Mouse (Mus musculus) adrenal gland (tissue): ENCODE measurements around the gene Ubr4.

Experiments
- intact Hi-C: fragments of 180-260 bp; cut with DNase I; formaldehyde crosslinking; loops from one replicate; pipeline ENCODE4 v1.15.1; 2025
- long read RNA-seq, 2 experiments: library from polyadenylated mRNA; unstranded; transcript quantifications; one replicate each; pipeline ENCODE4 v2.0.0; 2020; ENCODE audit warnings: borderline replicate concordance in 1 of 2; ENCODE audit not compliant: insufficient replicate concordance in 1 of 2

The Ubr4 gene
- long read RNA-seq, experiment 1, partial matches to known transcripts, result 11 of 25 reads
- long read RNA-seq, experiment 1, other reads (novel, unspliced or antisense), result 14 of 25 reads
- long read RNA-seq, experiment 2, partial matches to known transcripts, result 19 of 28 reads
- long read RNA-seq, experiment 2, other reads (novel, unspliced or antisense), result 9 of 28 reads

GRCm38 (mm10) chr4:139351931-139352711 lies at the start of gene Ubr4, which contains the start of the genes Mrto4 and Emc1:
TSS of gene Ubr4 (plus strand) at chr4:139352609.
TSS of gene Mrto4 (minus strand) at chr4:139352576.
TSS of gene Emc1 (plus strand) at chr4:139352587.
- intact Hi-C loops, result no loop called here

- intact Hi-C loops, result no loop called here
These were observed 46.9 kb upstream of the Ubr4 start for GRCm38 (mm10) chr4:139305521-139305920.

- intact Hi-C loops, result no loop called here
These were observed 44.5 kb upstream of the Ubr4 start for GRCm38 (mm10) chr4:139307916-139308315.

GRCm38 (mm10) chr4:139309651-139310050 lies 42.8 kb upstream of the Ubr4 start:
- intact Hi-C loops, result no loop called here

DNA sequence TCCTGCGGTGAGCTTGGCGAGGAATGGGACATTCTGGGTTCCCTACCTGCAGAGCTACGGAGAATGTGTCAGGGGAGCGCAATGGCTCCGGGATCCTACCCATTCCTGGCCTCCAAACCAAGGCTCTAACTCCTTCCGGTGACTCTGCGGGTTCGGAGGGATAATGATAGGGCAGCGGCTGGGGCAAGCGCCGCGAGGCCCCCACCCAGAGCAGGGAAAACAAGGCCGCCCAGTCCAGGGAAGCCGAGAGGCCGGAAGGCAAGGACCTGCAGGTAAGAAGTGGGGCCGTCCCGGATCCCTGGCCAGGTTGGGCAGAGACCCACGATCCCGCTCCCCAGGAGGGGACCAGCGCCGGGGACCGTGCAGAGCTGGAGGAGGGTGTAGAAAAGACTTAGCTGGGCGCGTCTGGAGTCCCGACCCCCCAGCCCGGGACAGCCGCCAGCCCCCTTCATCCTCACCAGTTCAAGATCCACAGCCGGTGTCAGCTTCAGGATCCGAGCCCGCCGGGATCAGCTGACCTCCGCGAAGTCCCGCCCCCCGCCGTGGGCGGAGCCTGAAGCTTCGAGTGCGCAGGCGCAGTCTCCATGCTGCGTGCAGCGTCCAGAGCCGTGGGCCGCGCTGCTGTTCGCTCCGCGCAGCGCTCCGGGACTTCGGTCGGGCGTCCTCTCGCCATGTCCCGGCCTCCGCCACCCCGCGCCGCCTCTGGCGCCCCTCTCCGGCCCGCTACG lies 42.1 kb upstream of the Ubr4 start, which contains the start of the genes Pqlc2 and Akr7a5:
Gene Pqlc2 (minus strand): TSS at position 538 of the 728 bp plus-strand sequence.
Gene Akr7a5 (plus strand): TSS at position 574 of the 728 bp plus-strand sequence.
- intact Hi-C loops, result no loop called here

DNA sequence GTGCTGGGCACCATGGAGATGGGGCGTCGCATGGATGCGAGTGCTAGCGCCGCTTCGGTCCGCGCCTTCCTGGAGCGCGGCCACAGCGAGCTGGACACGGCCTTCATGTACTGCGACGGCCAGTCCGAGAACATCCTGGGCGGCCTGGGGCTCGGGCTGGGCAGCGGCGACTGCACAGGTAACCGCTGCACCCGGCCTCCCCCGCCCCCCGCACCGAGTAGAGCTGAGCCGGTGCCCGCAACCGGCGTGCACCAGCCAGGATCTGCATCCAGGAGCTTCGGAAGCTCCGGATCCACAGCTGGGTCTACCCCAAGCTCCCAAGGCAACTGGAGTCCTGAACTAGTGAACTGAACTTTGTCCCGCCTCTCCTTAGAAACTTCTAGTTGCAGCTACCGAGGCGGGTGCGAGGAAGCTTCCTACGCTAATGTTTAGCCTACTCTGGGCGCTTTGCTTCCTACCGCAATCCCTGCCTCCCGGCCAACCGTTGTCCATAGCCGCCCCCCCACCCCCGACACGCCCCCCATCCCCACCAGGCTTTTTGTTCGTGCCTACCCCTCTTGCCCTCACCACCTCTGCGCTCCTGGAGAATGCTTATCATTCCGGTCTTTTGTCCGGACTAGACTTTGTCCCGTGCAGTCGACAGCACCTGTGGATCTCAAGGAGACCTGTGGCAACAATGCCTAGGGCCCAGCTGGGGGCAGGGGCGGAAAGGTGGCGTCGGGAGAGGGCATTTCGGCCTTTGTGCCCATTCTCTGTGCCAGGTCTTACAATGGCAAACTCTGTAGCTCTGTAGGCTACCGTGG lies 41.3 kb upstream of the Ubr4 start:
- intact Hi-C loops, result no loop called here

DNA sequence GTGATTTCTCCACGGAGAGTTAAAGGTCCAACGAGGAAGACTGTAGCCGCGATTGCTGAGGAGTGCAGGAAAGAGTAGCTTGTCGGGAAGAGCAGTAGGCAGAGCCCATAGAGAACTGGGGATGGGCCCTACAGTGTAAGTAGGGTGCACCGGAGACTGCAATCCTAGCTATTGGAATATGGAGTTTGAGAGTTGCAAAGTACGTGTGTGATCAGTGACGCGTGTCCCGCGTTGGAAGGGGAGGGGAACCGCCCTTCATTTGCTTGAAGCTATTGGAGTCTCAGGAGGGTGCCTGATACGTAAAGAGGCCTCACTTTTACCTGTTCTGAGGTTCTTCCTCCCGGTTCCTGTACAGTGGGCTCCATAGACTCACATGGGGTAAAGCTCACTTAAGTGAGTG lies 40.7 kb upstream of the Ubr4 start:
- intact Hi-C loops, result no loop called here

DNA sequence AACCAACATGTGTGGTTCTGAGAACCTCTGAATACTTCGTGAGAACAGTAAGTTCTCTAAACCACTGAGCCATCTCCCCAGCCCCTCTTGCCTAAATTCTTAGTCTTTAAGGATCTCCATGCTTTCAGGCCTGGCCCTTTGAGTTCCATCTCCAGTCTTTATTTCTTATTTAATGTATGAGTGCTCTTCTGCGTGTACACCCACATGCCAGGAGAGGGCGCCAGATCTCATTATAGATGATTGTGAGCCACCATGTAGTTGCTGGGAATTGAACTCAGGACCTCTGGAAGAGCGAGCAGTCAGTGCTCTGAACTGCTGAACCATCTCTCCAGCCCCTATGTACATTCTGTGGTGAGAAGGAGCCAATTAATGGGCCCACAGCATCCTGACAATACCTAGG lies 39.8 kb upstream of the Ubr4 start:
- intact Hi-C loops, result no loop called here

DNA sequence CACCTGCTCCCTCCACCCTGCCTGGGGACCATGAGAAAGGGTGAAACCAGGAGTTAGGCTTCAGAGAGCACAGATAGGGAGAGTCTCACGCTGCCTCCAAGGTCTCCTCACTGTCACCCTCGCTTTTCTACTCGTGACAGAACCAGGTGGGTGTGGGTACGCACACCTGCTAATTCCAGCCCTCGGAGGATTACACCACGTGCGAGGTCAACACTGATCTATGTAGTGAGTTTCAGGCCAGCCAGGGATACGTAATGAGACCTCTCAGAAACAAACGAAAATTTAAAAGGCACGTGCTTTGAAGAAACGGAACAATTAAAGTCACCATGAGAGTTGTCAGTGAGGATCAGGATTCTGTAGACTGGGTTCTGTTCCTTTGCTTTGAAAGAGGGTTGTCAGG lies 34.0 kb upstream of the Ubr4 start:
- intact Hi-C loops, result no loop called here

DNA sequence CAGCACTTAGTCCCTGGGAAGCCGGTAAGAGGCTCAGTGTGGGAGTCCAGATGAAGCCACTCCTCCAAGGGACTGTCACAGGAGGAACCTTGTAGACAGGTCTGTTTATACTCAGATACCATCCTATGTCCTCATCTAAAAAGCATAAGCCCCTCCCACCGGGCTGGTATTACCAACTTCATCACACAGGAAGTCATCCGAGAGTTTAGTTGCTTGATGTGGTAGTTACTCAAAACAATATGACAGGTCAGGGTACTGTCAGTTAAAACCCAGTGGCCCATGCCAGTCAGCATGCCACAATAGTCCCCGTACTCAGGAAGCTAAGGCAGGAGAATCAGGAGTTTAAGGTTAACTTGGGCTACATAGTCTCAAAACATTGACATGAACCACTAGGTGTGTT lies 32.7 kb upstream of the Ubr4 start:
- intact Hi-C loops, result no loop called here

DNA sequence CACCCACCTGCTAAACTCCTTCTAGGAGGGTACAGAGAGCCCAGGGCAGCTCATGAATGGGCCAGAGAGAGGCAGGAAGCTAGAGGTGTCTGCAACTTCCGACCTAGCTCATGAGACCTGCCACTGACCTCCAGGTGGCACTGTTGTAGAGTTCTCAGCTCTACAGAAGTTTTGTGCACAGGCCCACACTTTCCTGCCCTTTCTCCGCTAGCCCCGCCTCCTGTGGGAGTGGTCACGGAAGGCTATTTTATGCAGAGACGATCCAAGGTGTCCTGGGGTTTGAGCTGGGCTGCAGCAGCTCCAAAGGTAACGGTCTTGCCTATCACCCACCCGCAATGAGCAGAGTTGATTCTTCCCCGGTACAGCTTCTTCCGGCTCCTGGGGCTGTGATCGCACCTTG lies 21.8 kb upstream of the Ubr4 start:
- intact Hi-C loops, result no loop called here

DNA sequence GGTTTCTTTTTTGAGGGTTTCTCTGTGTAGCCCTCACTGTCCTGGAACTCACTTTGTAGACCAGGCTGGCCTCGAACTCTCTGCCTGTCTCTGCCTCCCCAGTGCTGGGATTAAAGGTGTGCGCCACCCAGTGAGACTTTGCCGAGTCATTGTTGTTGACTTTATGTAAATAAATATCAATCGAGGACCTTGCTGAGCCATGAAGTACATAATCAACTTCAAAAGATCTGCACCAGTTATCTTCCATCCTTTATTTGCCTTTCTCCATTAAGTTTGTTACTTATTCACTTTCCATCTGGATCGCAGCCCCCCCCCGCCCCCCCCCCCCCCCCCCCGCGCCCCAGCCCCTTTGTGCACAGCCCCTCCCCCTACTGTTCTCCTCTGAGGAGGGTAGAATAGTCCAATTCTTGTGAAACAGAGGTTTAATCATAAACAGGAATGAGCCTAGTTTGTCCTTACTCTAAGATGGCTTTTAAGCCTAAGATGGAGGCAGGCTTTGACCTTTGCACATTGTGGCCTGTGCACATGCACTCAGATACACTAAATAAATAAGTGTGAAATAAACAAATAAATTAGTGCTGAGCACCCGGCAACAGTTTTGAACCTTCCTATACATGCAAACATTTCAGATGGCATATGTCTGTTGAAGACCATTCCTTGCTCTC lies 17.6 kb upstream of the Ubr4 start:
- intact Hi-C loops, result no loop called here

- intact Hi-C loops, result no loop called here
These were observed 16.9 kb upstream of the Ubr4 start for GRCm38 (mm10) chr4:139335507-139335906.

DNA sequence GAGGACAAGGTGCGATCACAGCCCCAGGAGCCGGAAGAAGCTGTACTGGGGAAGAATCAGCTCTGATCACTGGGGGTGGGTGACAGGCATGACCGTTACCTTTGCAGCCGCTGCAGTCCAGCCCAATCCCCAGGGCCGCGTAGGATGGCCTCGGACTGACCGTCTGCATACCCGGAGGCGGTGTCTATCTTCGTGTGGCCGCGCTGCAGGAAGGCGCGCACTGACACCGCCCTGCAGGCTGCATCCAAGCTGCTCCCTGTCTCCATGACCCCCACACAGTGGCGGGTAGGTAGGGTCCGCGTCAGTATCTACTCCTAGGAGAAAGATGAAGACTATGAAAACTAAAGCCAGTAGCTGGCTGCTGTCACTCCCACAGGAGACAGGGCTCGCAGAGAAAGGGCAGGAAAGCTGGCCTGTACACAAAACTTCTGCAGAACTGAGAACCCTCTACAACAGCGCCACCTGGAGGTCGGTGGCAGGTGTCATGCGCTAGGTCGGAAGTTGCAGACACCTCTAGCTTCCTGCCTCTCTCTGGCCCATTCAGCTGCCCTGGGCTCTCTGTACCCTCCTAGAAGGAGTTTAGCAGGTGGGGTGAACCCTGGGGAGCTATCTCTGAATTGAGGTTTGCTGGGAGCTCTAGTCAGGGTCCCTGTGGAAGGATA lies 15.5 kb upstream of the Ubr4 start:
- intact Hi-C loops, result no loop called here

GRCm38 (mm10) chr4:139338145-139338544 lies 14.3 kb upstream of the Ubr4 start:
- intact Hi-C loops, result no loop called here

DNA sequence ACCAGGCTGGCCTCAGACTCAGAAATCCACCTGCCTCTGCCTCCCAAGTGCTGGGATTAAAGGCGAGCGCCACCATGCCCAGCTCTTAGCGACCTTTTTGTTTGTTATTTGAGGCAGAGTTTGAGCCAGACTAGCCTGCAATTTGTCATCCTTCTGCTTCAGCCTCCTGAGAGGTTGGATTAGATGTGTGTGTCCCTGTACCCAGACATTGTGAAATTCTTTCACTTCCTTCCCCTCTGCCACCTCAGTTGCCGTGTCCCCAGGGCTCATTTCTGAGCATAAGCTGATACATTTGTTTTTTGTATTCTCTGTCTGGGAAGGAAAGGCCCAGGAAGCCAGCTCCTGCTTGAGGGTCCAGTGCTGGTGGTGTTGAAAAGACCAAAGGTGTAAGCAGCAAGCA lies 11.6 kb upstream of the Ubr4 start:
- intact Hi-C loops, result no loop called here

DNA sequence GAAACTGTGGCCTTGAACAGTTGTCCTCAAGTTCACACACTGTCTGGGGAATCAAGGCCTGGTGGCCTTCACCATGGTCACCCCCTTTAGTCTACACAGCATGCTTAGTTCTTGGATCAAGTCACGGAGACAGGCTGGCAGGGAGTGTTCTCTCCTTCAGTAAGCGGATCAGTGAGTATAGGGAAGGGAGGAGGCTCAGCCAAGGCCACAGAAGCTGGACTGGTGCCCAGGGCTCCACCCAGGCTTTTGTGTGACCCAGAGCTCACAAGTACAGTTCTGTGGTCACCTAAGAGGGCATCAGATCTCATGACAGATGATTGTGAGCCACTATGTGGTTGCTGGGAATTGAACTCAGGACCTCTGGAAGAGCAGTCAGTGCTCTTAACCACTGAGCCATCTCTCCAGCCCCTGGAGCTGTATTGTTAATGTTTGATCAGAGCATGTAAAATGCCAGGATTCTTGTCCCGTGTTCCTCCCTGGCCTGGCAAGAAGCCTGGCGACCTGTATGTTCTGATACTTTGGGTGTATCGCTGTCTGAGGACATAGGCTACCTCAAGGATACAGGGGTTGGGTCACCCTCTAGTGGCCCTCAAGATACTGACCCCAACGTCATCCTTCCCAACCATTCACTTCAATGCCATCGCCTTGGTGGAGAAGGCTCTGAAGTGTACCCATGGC lies 10.7 kb upstream of the Ubr4 start:
- intact Hi-C loops, result no loop called here

GRCm38 (mm10) chr4:139343718-139344117 lies 8.7 kb upstream of the Ubr4 start:
- intact Hi-C loops, result no loop called here

DNA sequence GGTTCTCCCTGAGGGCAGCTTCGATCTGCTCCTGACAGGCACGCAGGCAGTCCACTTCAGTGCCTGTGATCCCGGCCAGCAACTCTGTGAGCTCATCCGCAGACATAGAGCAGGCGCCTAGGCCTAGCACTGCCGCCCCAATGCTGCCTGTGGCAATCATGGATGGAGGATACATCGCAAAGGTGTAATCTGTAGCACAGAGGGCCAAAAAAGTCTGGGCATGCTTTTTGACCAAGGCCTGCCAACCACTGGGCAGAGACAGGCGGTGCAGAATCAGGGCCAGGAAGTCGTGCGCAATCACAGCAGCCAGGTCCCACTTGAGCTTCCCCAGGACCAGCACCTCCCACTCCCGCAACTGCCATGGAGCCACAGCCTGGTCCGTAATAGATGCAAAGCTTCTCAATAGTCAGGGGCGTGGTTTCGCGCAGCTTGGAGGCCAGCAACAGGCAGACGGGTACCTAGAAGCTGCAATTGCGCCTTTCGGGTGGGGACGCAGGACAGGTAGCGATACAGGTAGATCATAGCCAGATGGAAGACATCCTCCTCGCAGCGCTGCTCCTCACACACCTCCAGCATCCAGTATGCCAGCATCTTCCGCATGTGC lies 6.9 kb upstream of the Ubr4 start:
- intact Hi-C loops, result no loop called here
